In genomic region chr5:92503856-92504618, GRCm38 (mm10) we compare ENCODE assay signal across 7 mouse cellular contexts. TPM values are rescaled to one million over a fixed set of nuclear protein-coding genes. Genes with fewer than 3 reads are reported as not detected.
DNase-seq lines count a peak whose midpoint lies in the region; ATAC-seq lines count a peak whose summit lies in the region.

No protein-coding gene starts in this region.

- no peaks in the 10 kb centered on the region for H3K36me3 ChIP-seq in forebrain, embryonic 10.5 days (replicated peaks)
- H3K36me3 ChIP-seq in liver, embryonic 11.5 days (ENCODE audit: control insufficient read depth, insufficient read depth, low read length) = no peaks in the 10 kb centered on the region
- H3K36me3 ChIP-seq in stomach, embryonic 16.5 days (ENCODE audit: control insufficient read depth, insufficient read depth, low read length) = no peaks in the 10 kb centered on the region

- intact Hi-C loops in gastrocnemius, postnatal 36 days (cut with DNase I) = no loop called here

- ATAC-seq in liver, embryonic 11.5 days (replicated peaks; ENCODE audit: low FRiP score) = no peak
- no peak for ATAC-seq in stomach, embryonic 16.5 days (ENCODE audit: insufficient read depth, low FRiP score)

- peaks cover 40% of the 10 kb centered on the region for H3K4me1 ChIP-seq in forebrain, embryonic 10.5 days
- peaks cover 17% of the 10 kb centered on the region for H3K4me1 ChIP-seq in liver, embryonic 11.5 days (replicated peaks; ENCODE audit: control insufficient read depth, insufficient read depth, low read length)
- H3K4me1 ChIP-seq in stomach, embryonic 16.5 days (ENCODE audit: control insufficient read depth, insufficient read depth, low read length) = peaks cover 40% of the 10 kb centered on the region

- WGBS in forebrain, embryonic 10.5 days = 32% methylated on average over 7 of the region's 7 CpGs
- WGBS in liver, embryonic 11.5 days = 38% methylated on average over 7 of the region's 7 CpGs
- WGBS in stomach, embryonic 16.5 days = 38% methylated on average over 7 of the region's 7 CpGs

- H3K4me3 ChIP-seq in forebrain, embryonic 10.5 days = peak overlapping the region; percentile 89
- peak overlapping the region; percentile 60 for H3K4me3 ChIP-seq in liver, embryonic 11.5 days (ENCODE audit: low read depth, low read length)
- peak overlapping the region; percentile 95 for H3K4me3 ChIP-seq in stomach, embryonic 16.5 days (replicated peaks; ENCODE audit: low read length)

- peak; percentile 23 for DNase-seq in testis, postnatal 10 days (ENCODE audit: low spot score)
- no peak for DNase-seq in testis, postnatal 14 days (ENCODE audit: low spot score)
- no peak for DNase-seq in forebrain, embryonic 10.5 days (ENCODE audit: extremely low spot score, low spot score)
- DNase-seq in liver, embryonic 11.5 days (ENCODE audit: low spot score) = no peak
- DNase-seq in gastrocnemius, postnatal 36 days = no peak
- no peak for DNase-seq in adrenal gland, adult (ENCODE audit: inconsistent age in 2 of 2, low spot score in 1 of 2)

- peak overlapping the region; percentile 68; the same call in 1 of the 2 replicates for H3K9ac ChIP-seq in liver, embryonic 11.5 days (ENCODE audit: low read depth, low read length)
- H3K9ac ChIP-seq in stomach, embryonic 16.5 days (ENCODE audit: low read length) = peak overlapping the region; percentile 94

- H3K4me2 ChIP-seq in liver, embryonic 11.5 days = peak overlapping the region; percentile 87
- peak overlapping the region; percentile 83 for H3K4me2 ChIP-seq in stomach, embryonic 16.5 days (ENCODE audit: low read depth, low read length)

- no peaks in the 10 kb centered on the region for H3K27me3 ChIP-seq in forebrain, embryonic 10.5 days (ENCODE audit: poor library complexity, severe bottlenecking)
- no peaks in the 10 kb centered on the region for H3K27me3 ChIP-seq in liver, embryonic 11.5 days (replicated peaks; ENCODE audit: control insufficient read depth, insufficient read depth, low read length)
- H3K27me3 ChIP-seq in stomach, embryonic 16.5 days (ENCODE audit: control insufficient read depth, insufficient read depth, low read length) = no peaks in the 10 kb centered on the region

- peak overlapping the region; percentile 97 for H3K27ac ChIP-seq in forebrain, embryonic 10.5 days
- H3K27ac ChIP-seq in liver, embryonic 11.5 days (ENCODE audit: low read depth, low read length) = no peak overlapping the region
- peak overlapping the region; percentile 99 for H3K27ac ChIP-seq in stomach, embryonic 16.5 days (ENCODE audit: low read length)

- H3K9me3 ChIP-seq in forebrain, embryonic 10.5 days = no peaks in the 10 kb centered on the region
- no peaks in the 10 kb centered on the region for H3K9me3 ChIP-seq in liver, embryonic 11.5 days (ENCODE audit: control insufficient read depth, low read length)
- no peaks in the 10 kb centered on the region for H3K9me3 ChIP-seq in stomach, embryonic 16.5 days (replicated peaks; ENCODE audit: control insufficient read depth, low read length)

RNA-seq across cellular contexts. Expression of gene Scarb2, which starts 2.6 kb away (rescaled TPM):
- polyA plus RNA-seq in forebrain, embryonic 10.5 days (2016; fragmentation: Nextera tagmentation; extraction: Ambion mirVana) = 7.8 and 9.7 TPM in 2 replicates
- 5.7 and 7.0 TPM in 2 replicates for polyA plus RNA-seq in liver, embryonic 11.5 days (2014; fragmentation: Nextera tagmentation; extraction: Ambion mirVana)
- 17.7 and 18.2 TPM in 2 replicates for polyA plus RNA-seq in stomach, embryonic 16.5 days (2015; fragmentation: Nextera tagmentation; extraction: Ambion mirVana)
- total RNA-seq in gastrocnemius, postnatal 36 days (2021) = 10 to 100 TPM; 69.8 to 76.7 TPM

RNA-seq across cellular contexts. Expression of gene Fam47e, which starts 50.8 kb away (rescaled TPM):
- not detected in 2 replicates for polyA plus RNA-seq in forebrain, embryonic 10.5 days (2016; fragmentation: Nextera tagmentation; extraction: Ambion mirVana)
- 0.38 and 0.52 TPM in 2 replicates for polyA plus RNA-seq in liver, embryonic 11.5 days (2014; fragmentation: Nextera tagmentation; extraction: Ambion mirVana)
- polyA plus RNA-seq in stomach, embryonic 16.5 days (2015; fragmentation: Nextera tagmentation; extraction: Ambion mirVana) = 0.37 and 0.61 TPM in 2 replicates
- total RNA-seq in gastrocnemius, postnatal 36 days (2021) = not detected
